Comparison of ENCODE assay signal across 8 mouse cellular contexts in the genomic region with DNA sequence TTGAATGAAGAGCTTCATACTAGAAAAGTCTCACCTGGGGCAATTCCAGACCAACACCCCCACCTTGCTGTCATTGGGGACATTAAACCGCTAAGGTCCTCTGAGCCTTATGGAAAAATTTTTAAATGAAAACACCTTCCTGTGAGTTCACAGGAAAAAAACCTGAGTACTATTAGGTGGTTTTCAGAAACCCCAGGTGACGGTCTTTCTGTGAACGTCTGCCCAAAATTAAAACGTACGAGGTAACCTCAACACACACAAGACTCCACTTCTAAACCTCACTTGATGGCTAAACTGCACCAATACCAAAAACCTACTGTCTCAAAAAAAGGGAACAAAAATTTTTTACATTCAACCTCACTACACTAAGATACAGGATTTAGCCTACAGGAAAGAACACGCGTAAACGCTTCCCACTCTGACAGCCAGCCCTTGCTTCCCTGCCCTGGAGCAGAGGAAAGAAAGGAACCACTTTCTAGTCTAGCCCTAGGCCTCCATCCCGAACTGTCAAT. TPM values are rescaled to one million over a fixed set of nuclear protein-coding genes. Genes with fewer than 3 reads are reported as not detected.
DNase-seq lines count a peak whose midpoint lies in the region; ATAC-seq and TF ChIP-seq lines count a peak whose summit lies in the region.

No protein-coding gene starts in this region.

- no peak for DNase-seq in cerebellum, adult 2 months
- no peak for DNase-seq in cerebellum, postnatal 14 days
- no peak for DNase-seq in spleen, adult 2 months (ENCODE audit: low read depth in 1 of 2, low spot score in 2 of 2)
- DNase-seq in spleen, adult 18-20 months, result no peak
- no peak for DNase-seq in liver, embryonic 11.5 days (ENCODE audit: low spot score)
- no peak for DNase-seq in stomach, postnatal 0 days (ENCODE audit: low spot score)
- no peak for DNase-seq in adrenal gland, postnatal 14 days
- no peak for DNase-seq in right cerebral cortex, postnatal 25 days

- TF ChIP-seq CTCF in cerebellum, adult 2 months (IDR thresholded peaks at IDR 0.05; ENCODE audit: borderline replicate concordance, insufficient read depth, low read depth, low read length), result no peak
- no peak for TF ChIP-seq CTCF in spleen, adult 2 months (IDR thresholded peaks at IDR 0.05; ENCODE audit: extremely low read depth, insufficient read depth, insufficient read length, insufficient replicate concordance)
- TF ChIP-seq CTCF in stomach, postnatal 0 days (IDR thresholded peaks at IDR 0.05; ENCODE audit: low read depth), result peak; percentile 39

- H3K27me3 ChIP-seq in cerebellum, adult 2 months (ENCODE audit: control insufficient read depth, insufficient read depth, low read length), result no peaks in the 10 kb centered on the region
- no peaks in the 10 kb centered on the region for H3K27me3 ChIP-seq in spleen, adult 2 months (ENCODE audit: control insufficient read depth, insufficient read depth, low read length)
- H3K27me3 ChIP-seq in liver, embryonic 11.5 days (replicated peaks; ENCODE audit: control insufficient read depth, insufficient read depth, low read length), result no peaks in the 10 kb centered on the region
- no peaks in the 10 kb centered on the region for H3K27me3 ChIP-seq in stomach, postnatal 0 days (ENCODE audit: control insufficient read depth, insufficient read depth, low read length)

- H3K4me2 ChIP-seq in liver, embryonic 11.5 days, result peak overlapping the region; percentile 96
- peak overlapping the region; percentile 90 for H3K4me2 ChIP-seq in stomach, postnatal 0 days (replicated peaks; ENCODE audit: low read depth)

- H3K4me1 ChIP-seq in cerebellum, adult 2 months (ENCODE audit: control insufficient read depth, insufficient read depth, low read length), result peaks cover 36% of the 10 kb centered on the region
- H3K4me1 ChIP-seq in spleen, adult 2 months (ENCODE audit: control insufficient read depth, insufficient read depth, insufficient read length), result peaks cover 11% of the 10 kb centered on the region
- peaks cover 36% of the 10 kb centered on the region for H3K4me1 ChIP-seq in liver, embryonic 11.5 days (replicated peaks; ENCODE audit: control insufficient read depth, insufficient read depth, low read length)
- H3K4me1 ChIP-seq in stomach, postnatal 0 days (replicated peaks; ENCODE audit: control insufficient read depth, insufficient read depth), result peaks cover 8% of the 10 kb centered on the region; the same call in 1 of the 2 replicates

- 1% methylated on average over 9 of the region's 9 CpGs for WGBS in cerebellum, adult 2 months
- 6% methylated on average over 9 of the region's 9 CpGs for WGBS in spleen, adult 2 months
- 2% methylated on average over 9 of the region's 9 CpGs for WGBS in liver, embryonic 11.5 days
- 2% methylated on average over 9 of the region's 9 CpGs for WGBS in stomach, postnatal 0 days

- peak overlapping the region; percentile 98 for H3K9ac ChIP-seq in liver, embryonic 11.5 days (ENCODE audit: low read depth, low read length)
- peak overlapping the region; percentile 82 for H3K9ac ChIP-seq in stomach, postnatal 0 days (ENCODE audit: low read length)

- no peak for TF ChIP-seq POLR2A in cerebellum, adult 2 months (IDR thresholded peaks at IDR 0.05; ENCODE audit: borderline replicate concordance, insufficient read depth, low read length)
- TF ChIP-seq POLR2A in spleen, adult 2 months (IDR thresholded peaks at IDR 0.05; ENCODE audit: low read depth, low read length), result no peak

- H3K4me3 ChIP-seq in cerebellum, adult 2 months (replicated peaks; ENCODE audit: insufficient read depth, low read depth, low read length), result peak overlapping the region; percentile 94
- H3K4me3 ChIP-seq in spleen, adult 2 months (ENCODE audit: extremely low read depth, insufficient read depth, insufficient read length), result peak overlapping the region; percentile 76
- H3K4me3 ChIP-seq in liver, embryonic 11.5 days (ENCODE audit: low read depth, low read length), result peak overlapping the region; percentile 98
- H3K4me3 ChIP-seq in stomach, postnatal 0 days (ENCODE audit: low read depth, low read length), result peak overlapping the region; percentile 85

- TF ChIP-seq EP300 in stomach, postnatal 0 days (optimal IDR thresholded peaks at IDR 0.05), result no peak

- peak overlapping the region; percentile 67; the same call in 1 of the 2 replicates for H3K27ac ChIP-seq in cerebellum, adult 2 months (ENCODE audit: insufficient read depth, low read length)
- H3K27ac ChIP-seq in spleen, adult 2 months (ENCODE audit: insufficient read depth, low read length), result no peak overlapping the region
- H3K27ac ChIP-seq in liver, embryonic 11.5 days (ENCODE audit: low read depth, low read length), result peak overlapping the region; percentile 95
- peak overlapping the region; percentile 98 for H3K27ac ChIP-seq in stomach, postnatal 0 days (replicated peaks)

- H3K36me3 ChIP-seq in spleen, adult 2 months (ENCODE audit: control insufficient read depth, insufficient read depth, low read length), result no peaks in the 10 kb centered on the region
- peaks cover 6% of the 10 kb centered on the region; the same call in 1 of the 2 replicates for H3K36me3 ChIP-seq in liver, embryonic 11.5 days (ENCODE audit: control insufficient read depth, insufficient read depth, low read length)
- no peaks in the 10 kb centered on the region for H3K36me3 ChIP-seq in stomach, postnatal 0 days (ENCODE audit: control insufficient read depth, insufficient read depth, low read length)

- ATAC-seq in liver, embryonic 11.5 days (replicated peaks; ENCODE audit: low FRiP score), result no peak
- ATAC-seq in stomach, postnatal 0 days (ENCODE audit: low FRiP score, low TSS enrichment), result no peak

- no peaks in the 10 kb centered on the region for H3K9me3 ChIP-seq in liver, embryonic 11.5 days (ENCODE audit: control insufficient read depth, low read length)
- H3K9me3 ChIP-seq in stomach, postnatal 0 days (ENCODE audit: control insufficient read depth, low read length), result no peaks in the 10 kb centered on the region

RNA-seq across cellular contexts. Expression of a gene that starts 0.6 kb away (rescaled TPM):
- polyA plus RNA-seq in cerebellum, adult 2 months (2012; rRNA removed), result 67.1 and 68.8 TPM in 2 replicates
- 38.5 and 43.2 TPM in 2 replicates for polyA plus RNA-seq in spleen, adult 2 months (2012; rRNA removed)
- polyA plus RNA-seq in liver, embryonic 11.5 days (2014; fragmentation: Nextera tagmentation; extraction: Ambion mirVana), result 278 and 320 TPM in 2 replicates
- polyA plus RNA-seq in stomach, postnatal 0 days (2015; fragmentation: Nextera tagmentation; extraction: Ambion mirVana), result 68.6 and 69.7 TPM in 2 replicates
- 87.3 and 89.0 TPM in 2 replicates for total RNA-seq in adrenal gland, postnatal 14 days (2021)

RNA-seq across cellular contexts. Expression of a gene that starts 1.5 kb away (rescaled TPM):
- polyA plus RNA-seq in cerebellum, adult 2 months (2012; rRNA removed), result 26.2 and 27.4 TPM in 2 replicates
- polyA plus RNA-seq in spleen, adult 2 months (2012; rRNA removed), result 7.8 and 9.9 TPM in 2 replicates
- polyA plus RNA-seq in liver, embryonic 11.5 days (2014; fragmentation: Nextera tagmentation; extraction: Ambion mirVana), result 5.3 and 6.2 TPM in 2 replicates
- 2.6 and 3.1 TPM in 2 replicates for polyA plus RNA-seq in stomach, postnatal 0 days (2015; fragmentation: Nextera tagmentation; extraction: Ambion mirVana)
- 21.1 and 21.6 TPM in 2 replicates for total RNA-seq in adrenal gland, postnatal 14 days (2021)
